Mouse (Mus musculus): Measurements from ENCODE around the gene Dnajc1.
A peak's percentile ranks its signal among the peaks of the same experiment; 100 is the strongest.

Gene Dnajc1

GRCm38 (mm10) chr2:18392331-18393021 is at the start of gene Dnajc1:
Dnajc1 (minus strand) TSS chr2:18392830.
- DNase-seq = peak; percentile 92

GRCm38 (mm10) chr2:18441871-18442270 is 49.2 kb upstream of the Dnajc1 start:
- no peak for DNase-seq

GRCm38 (mm10) chr2:18415242-18415641 is 22.6 kb upstream of the Dnajc1 start:
- DNase-seq = no peak

GRCm38 (mm10) chr2:18403679-18404078 is 11.0 kb upstream of the Dnajc1 start:
- no peak for DNase-seq

- DNase-seq = no peak
Measured at GRCm38 (mm10) chr2:18401771-18402170, 9.1 kb upstream of the Dnajc1 start.

GRCm38 (mm10) chr2:18393022-18393519 is 441 bp upstream of the Dnajc1 start:
- no peak for DNase-seq

GRCm38 (mm10) chr2:18391861-18392260 is 769 bp downstream of the Dnajc1 start:
- DNase-seq = no peak

- DNase-seq = no peak
Measured at GRCm38 (mm10) chr2:18389631-18390030, 3.0 kb downstream of the Dnajc1 start.

- no peak for DNase-seq
Measured at GRCm38 (mm10) chr2:18381662-18382061, 11.0 kb downstream of the Dnajc1 start.

GRCm38 (mm10) chr2:18372400-18373182 is 20.0 kb downstream of the Dnajc1 start:
- DNase-seq = no peak

- no peak for DNase-seq
Measured at GRCm38 (mm10) chr2:18370794-18371498, 21.7 kb downstream of the Dnajc1 start.

GRCm38 (mm10) chr2:18364402-18364801 is 28.2 kb downstream of the Dnajc1 start:
- no peak for DNase-seq

- no peak for DNase-seq
Measured at GRCm38 (mm10) chr2:18355293-18355692, 37.3 kb downstream of the Dnajc1 start.

- no peak for DNase-seq
Measured at GRCm38 (mm10) chr2:18352620-18353019, 40.0 kb downstream of the Dnajc1 start.

GRCm38 (mm10) chr2:18343464-18343863 is 49.2 kb downstream of the Dnajc1 start:
- no peak for DNase-seq

GRCm38 (mm10) chr2:18318671-18319070 is 74.0 kb downstream of the Dnajc1 start:
- DNase-seq = no peak

GRCm38 (mm10) chr2:18317503-18318281 is 74.9 kb downstream of the Dnajc1 start:
- no peak for DNase-seq

- no peak for DNase-seq
Measured at GRCm38 (mm10) chr2:18316909-18317308, 75.7 kb downstream of the Dnajc1 start.

- no peak for DNase-seq
Measured at GRCm38 (mm10) chr2:18310261-18311104, 82.1 kb downstream of the Dnajc1 start.

GRCm38 (mm10) chr2:18307440-18308305 is 85.0 kb downstream of the Dnajc1 start:
- no peak for DNase-seq

GRCm38 (mm10) chr2:18300949-18301348 is 91.7 kb downstream of the Dnajc1 start:
- DNase-seq = no peak

Data from right cerebral cortex, postnatal 4 days (tissue).